Mouse (Mus musculus) heart, postnatal 14 days (tissue): Measurements from ENCODE around the gene Uri1. TPM values are rescaled to one million over a fixed set of nuclear protein-coding genes. Genes with fewer than 3 reads are reported as not detected.

Experiments used
- DNase-seq, 2 experiments: peaks; one replicate each; pipeline ENCODE4 v3.0.0; 2021 to 2022
- intact Hi-C: fragments of 180-260 bp; cut with DNase I; formaldehyde crosslinking; loops from one replicate; pipeline ENCODE4 v1.15.1; 2025
- total RNA-seq, 2 experiments: library from RNA; stranded (reverse); gene quantifications; 2 replicates each; pipeline ENCODE4 v1.2.3; 2021

Gene Uri1
- total RNA-seq, 2 experiments from 2014 or later: 18.9 to 31.4 TPM

DNA sequence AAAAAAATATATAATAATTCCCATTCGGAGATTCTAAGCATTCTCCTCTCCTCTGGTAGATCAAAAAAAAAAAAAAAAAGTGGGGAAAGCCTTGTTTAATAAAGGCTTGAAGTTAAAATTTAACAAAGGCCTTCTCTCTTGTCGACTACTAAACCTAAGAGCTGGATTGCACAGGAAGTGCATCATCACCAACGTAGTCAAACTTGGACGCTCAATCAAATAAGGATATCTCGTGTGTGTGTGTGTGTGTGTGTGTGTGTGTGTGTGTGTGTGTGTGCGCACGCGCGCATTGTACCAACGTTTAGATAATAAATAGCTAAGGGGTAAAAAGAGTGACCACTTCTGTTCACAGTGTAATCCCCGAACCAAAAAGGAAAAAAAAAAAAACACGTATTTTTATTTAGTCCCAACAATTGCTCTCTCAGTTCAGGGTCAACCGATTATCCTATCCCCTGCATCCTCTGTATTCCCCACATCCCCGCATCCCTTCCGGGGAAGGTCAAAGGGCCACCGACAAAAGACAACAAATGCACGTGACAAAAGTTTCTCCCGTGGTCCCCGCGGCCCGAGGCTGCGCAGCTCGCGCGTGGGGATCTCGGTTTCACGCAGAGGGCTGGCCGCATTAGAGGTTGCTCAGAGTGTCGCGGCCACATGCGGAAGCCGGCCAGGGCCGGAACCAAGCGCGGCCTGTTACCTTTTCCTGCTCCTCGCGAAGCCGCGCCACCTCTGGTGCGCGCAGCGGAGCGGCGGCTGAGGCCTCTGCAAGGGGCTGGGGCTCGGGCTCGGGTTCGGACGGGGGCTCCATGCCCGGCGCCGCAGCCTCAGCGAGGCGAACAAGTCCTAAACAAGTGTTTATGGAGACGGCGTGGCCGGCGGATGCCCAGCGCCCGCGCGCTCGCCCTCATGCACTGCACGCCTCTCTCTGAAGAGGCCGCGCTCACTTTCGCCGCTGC, 4.7 kb downstream of the Uri1 start:
- intact Hi-C loops: loop anchor here (5.0 kb wide), 1 partner anchor 89 kb away; the partner anchor contains the start of gene Ccne1
- DNase-seq: peak; percentile 69 to 72

DNA sequence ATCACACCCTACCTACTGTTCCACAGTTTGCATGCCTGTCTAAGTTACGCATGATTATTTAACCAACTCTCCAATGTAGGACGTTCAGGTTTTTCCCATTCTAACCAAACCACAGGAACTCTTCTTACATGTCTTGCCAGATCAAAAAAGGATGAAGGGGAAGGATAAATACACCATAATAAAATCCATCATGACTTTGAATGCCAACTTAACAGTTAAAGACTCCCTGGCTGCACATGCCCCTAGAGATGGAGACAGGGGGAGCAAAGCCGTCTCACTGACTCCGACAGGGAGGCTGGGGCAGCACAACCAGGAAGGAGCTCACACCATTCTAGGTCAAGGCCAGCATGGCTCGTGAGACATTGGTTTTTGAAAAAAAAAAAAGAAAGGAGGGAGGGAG, 8.0 kb downstream of the Uri1 start:
- intact Hi-C loops: loop anchor here (5.0 kb wide), 1 partner anchor 92 kb away; the partner anchor contains the start of gene Ccne1
- no peak for DNase-seq

DNA sequence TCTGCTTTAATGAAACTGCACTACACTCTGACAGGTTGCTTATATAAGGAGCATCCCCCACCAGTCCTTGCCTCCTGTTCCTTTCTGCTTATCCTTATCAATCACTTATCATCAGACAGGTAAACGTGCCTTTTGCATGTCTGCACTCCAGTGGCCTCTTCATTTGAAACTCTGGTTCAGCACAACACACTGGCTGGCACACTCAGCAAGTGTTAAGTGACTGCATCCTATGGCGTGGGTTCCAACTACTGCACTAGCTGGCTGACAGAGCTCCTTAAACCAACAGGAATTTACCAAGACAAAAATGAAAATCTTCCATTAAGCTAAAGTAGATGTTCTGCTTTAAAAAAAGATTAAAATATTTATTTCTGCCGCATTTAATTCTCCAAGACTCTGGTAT, 9.4 kb downstream of the Uri1 start:
- no peak for DNase-seq
- intact Hi-C loops: no loop called here

DNA sequence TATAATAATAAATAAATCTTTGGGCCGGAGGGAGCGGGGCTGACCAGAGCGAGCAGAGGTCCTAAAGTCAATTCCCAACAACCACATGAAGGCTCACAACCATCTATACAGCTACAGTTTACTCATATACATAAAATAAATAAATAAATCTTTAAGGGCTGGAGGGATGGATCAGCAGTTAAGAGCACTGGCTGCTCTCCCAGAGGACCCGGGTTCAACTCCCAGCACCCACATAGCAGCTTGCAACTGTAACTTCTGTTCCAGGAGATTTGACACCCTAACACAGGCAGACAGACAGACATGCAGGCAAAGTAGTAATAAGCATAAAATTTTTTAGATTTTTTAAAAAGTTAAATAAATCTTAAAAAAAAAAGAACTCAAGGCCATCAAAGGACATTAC, 10.5 kb downstream of the Uri1 start:
- intact Hi-C loops: no loop called here
- no peak for DNase-seq

DNA sequence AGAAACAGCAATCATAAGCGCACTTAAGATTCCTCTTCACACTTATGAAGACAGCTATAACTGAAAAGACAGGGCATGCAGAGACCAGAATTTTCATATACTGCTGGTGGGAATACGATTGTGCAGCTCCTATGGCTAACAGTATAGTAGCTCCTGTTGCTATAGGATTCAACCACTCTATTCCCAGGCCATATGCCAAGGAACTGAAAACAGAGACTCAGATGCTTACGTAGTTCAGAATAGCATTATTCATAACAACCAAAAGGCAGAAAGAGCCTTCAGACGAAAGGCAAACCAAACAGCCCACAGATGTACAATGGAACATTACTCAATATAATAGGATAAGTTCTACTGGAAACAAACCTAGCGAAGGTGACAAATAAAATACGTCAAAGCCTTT, 15.0 kb downstream of the Uri1 start:
- no peak for DNase-seq
- intact Hi-C loops: no loop called here

DNA sequence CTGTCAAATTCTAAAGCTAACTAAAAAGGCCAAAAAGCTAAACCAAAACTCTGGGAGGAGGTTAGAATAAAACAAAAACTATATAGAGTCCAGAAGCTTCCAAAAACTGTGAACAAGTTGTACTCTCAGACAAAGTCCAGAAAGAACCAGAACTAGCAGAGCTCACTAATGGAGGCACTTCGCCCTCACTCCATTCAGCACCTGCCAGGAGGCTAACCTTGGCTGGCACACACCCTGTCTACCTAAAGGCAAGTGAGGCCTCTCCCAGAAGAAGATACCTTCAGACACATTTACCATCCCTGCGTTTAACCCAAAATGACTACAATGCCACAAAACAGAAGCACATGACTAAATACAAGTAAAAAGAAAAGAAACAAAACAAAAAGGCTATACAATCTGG, 20.9 kb downstream of the Uri1 start:
- intact Hi-C loops: no loop called here
- no peak for DNase-seq

DNA sequence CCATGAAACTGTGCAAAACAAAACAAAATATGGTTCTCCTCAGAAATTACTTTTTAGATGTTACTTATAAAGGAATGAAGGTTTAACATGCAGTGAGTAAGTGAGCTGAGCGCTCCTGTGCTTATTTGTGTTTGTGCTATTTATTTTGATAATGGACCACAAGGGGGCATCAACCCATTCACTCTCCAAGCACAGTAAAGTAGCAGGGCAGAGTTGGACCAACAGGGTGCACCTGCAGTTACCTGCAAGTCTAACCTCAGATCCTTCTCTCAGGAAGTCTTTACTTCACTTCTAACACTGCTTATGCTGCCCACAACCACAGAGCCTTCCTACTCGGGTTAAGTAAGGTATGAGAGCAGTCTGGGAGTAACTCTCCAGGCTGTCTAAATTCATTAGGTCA, 23.7 kb downstream of the Uri1 start:
- DNase-seq: no peak
- intact Hi-C loops: no loop called here

DNA sequence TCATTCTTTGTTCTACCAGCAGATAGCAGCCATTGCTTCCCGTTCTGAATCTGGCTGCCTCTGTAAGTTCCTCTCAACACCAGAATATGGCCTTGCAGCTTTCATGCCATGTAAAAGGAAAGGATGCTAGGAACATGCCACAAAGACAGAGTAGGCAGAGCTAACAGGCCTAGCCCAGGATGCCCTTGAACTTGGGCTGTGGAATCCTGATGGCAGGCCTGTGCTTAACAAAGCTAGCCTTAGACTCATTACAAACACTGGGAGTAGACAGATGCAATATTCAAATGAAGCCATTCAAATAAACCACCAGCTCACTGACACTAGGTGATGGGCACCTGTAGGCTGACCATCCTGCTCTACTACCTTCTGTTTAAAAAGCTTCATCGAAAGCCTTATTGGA, 30.5 kb downstream of the Uri1 start:
- no peak for DNase-seq
- intact Hi-C loops: no loop called here

DNA sequence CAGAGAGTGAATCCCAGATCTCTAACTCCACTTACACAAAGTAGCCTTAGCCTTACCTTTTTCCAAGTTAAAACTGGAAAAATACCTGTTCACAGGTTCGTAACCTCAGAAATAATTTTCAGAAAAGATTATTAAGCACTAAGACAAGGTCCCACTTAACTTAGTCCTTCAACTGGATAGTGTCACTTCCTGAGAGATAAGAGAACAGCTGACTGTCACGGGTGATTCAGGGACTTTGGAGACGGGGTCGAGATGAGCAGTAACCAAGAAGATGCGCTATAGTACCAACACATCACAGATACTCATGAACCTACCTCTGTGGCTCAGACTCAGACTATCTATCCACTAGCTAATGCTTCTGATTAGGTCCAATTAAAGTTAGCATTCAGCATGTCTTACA, 38.5 kb downstream of the Uri1 start:
- intact Hi-C loops: no loop called here
- DNase-seq: no peak

DNA sequence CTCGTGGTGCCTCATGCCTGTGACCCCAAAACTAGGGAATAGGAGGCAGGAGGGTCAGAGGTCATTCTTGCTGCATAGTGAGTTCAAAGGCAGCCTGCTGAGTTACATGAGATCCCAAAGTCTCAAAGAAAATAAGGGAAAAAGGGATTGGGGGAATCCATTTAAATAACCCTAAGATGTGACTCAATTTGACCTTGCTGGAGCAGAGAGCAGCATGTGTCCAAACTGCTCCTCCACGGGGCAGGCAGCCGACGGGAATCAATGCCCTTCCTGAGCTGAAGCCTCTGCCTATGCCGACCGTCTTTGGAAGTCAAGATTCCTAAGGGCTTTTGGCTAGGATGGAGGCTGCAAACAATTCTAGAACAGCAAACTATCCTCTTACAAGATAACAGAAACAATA, 39.9 kb downstream of the Uri1 start:
- no peak for DNase-seq
- intact Hi-C loops: no loop called here

DNA sequence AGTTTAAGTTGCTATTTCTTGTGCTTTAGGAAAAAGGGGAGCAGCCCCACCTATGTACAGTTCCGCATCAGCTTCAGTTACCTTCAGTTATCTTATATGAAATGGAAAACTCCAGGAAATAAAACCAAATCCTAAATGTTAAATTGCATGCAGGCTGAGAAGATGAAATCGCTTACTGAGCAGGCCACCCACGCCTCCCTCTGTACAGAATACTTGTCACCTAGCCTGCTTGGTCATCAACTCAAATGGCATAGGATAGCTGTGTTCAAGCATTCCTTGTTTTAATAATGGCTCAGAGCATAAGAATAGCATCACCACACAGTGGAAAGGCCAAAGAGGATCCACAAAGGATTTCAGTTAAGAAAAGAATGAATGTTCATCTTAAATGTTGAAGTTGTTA, 43.6 kb downstream of the Uri1 start:
- DNase-seq: no peak
- intact Hi-C loops: no loop called here

DNA sequence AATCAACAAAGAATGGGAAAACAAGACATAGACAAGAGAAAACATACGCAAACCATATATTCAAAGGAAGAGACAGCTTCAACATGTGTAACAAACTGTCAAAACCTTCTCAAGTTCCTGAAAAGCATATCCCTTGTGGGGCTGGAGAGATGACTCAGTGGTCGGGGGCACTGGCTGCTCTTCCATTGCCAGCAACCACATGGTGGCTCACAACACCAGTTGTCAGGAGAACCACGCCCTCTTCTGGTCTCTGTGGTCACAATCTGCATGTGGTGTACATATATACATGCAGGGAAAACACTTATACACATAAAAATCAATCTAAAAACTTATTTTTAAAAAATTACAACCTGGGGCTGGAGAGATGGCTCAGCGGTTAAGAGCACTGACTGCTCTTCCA, 44.9 kb downstream of the Uri1 start:
- DNase-seq: no peak
- intact Hi-C loops: no loop called here

DNA sequence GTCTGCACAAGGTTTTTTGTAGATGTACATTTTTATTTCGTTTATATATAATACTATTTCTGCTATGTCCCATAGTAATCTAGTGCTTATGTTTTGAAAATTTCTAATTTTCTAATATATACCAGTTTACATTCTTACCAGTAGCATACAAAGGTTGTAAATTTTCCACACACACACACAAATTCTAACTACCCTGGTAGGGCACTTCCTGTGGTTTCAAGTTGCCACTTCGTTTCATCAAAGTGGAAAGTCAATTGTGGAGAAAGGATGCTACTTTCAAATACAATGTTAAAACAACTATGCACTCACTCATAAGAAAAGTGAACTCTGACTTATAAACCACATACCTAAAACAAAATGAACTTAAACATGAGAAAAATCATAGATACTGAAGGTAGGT, 45.7 kb downstream of the Uri1 start:
- DNase-seq: no peak
- intact Hi-C loops: no loop called here

DNA sequence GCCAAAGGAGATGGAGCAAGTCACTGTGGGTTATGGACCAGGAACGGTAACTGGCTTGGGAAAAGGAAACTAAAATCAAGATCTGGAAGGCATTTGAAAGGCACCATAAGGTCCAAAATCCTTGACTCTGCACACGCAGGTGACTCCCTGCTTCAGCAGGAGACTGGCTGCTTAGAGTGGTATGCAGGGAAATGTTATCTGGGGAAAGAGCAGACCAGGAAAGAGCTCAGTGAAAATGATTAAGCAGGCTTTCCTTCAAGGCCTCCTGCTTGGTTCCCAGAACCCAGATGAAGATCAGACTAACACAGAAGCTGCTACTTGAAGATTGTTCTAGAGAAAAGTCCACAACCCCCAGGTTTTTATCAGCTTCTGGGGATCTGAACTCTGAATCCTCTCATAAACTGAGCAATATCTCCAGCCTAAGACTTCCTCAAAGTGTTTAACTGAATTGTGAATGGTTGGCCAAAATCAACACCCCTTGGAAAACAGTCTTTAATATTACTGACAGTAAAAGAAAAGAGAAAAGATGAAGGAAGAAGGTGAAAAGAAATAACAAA, 50.3 kb downstream of the Uri1 start:
- no peak for DNase-seq
- intact Hi-C loops: no loop called here

DNA sequence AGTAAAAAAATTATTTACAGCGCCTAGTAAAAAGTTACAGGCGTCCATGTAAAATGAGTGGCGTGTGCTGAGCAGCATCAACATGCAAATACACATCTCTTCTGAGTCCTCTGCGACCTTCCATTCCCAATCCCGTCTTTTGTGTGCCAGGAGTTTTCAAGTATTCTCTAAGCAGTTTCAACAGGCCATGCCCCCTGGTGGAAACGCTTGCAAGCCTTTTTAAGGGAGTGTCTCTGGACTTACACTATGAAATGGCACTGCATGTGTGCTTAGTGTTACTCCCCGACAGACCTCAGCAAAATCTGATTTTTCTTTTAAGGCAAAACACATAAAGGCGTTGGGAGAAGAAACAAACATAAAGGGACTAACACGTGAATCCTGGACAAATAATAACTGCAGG, 50.8 kb downstream of the Uri1 start:
- intact Hi-C loops: no loop called here

DNA sequence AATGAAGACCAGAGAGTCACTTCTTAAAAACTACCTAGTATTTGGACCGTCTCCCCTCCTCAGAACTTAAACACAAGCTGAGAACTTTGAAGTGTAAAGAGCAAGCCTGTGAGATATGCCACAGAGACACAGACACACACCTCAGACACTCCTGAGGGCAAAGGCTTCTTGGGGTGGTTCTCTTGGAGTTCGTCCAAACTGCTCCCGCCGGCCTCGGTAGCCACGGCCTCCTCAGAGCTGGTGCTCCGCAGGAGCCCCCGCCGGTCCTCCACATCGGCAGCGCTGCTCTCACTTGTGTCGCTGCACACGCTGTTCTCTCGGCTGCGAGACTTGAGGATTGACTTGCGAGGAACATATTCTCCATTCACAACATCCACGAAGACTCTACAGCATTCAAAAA, 61.0 kb downstream of the Uri1 start:
- DNase-seq: no peak
- intact Hi-C loops: no loop called here

More for the DNA sequence above, 50.8 kb downstream of the Uri1 start:
- DNase-seq: no peak

DNA sequence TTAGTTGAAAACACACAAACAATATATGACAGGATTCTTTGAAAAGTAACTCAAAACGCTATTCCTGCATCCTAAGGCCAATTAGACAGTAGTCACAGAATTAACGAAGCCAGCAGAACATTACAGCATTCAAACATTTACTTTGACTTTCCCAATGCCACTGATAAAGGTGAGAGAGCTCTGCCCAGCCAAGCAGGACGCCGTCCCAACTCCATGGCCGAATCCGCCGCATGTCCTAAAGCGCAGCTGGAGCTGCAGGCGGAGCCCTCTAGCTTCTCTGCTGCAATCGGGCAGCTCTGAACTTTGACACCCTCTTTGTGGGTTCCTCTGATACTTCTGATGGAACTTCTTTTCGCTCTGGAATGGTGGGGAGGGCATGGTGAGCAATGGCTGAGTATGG, 62.1 kb downstream of the Uri1 start:
- intact Hi-C loops: no loop called here
- no peak for DNase-seq

DNA sequence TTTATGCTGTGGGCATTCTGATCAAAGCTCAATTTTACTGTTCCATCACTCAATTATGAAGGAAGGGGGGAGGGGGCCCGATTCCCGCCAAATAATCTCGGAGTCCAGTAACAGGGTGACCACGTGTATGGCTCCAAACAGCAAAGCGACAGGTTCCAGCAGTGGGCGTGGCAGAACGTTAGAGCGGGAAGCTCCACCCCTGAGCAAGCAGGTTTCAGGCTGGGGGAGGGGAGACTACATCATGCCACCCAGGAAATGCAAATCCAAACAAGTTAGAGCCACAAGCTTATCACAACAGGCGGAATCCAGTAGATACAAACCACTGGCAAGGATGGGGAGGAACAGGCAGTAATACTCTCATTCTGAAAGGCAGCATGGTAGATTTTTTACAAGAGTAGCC, 71.5 kb downstream of the Uri1 start:
- intact Hi-C loops: no loop called here
- no peak for DNase-seq

DNA sequence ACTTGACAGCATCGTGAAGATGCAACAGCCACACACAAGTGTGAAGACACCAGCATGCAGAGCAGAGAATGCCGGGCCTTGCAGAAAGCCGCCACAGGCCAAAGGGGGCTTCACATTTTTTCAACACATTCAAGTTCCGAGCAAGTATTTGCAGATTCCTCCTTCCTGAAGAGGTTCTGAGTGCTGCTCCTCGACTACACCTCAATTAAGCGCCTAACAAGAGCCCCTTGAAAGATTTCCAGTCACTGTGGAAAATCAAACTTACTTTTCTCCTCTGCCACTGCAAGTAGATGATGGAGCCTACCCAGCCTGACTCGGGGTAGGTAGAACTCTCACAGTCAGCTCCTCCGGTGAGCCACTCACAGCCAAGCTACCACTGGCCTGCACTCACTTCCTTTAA, 86.9 kb downstream of the Uri1 start:
- intact Hi-C loops: no loop called here

DNA sequence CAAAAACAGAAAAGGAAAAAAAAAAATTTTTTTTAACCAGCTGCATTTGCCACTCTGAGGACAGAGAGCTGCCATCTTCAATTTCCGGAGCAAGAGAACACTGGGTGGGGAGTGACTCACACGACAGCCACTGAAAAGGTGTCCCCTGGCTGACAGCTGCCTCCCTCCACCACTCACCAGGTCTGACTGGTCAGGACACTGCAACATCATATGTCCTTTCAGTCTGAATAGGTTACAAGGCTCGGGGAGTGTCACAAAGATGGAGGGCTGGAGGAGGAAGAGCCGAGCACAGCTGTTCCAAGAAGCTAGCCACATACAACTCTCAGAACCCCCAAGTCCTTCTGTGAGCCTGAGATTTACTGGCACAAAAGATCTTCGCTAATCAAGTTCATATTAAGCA, 87.6 kb downstream of the Uri1 start:
- intact Hi-C loops: loop anchor here (2.0 kb wide), 1 partner anchor 561 kb away; no protein-coding TSS in a partner anchor
- no peak for DNase-seq

More for the DNA sequence above, 86.9 kb downstream of the Uri1 start:
- DNase-seq: no peak

DNA sequence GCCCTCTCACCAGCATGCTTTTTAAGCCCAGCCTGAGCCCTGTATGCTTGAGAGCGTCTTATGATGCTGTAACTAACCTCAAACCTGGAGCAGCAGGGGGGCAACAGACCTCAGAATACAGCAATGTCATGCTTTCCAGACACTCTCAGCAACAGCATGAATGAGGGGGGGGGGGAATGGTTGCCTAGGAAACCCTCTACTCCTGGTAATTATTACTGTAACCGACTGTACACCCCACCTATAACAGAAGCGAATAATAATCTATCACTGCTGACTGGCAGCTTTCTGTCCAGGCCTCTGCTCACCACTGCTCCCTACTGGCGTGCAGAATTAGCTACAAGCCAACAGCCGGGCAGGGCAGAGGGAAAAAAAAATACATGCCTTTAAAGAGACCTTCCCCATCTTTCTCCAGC, 88.6 kb downstream of the Uri1 start:
- intact Hi-C loops: loop anchor here (2.0 kb wide), 1 partner anchor 560 kb away; no protein-coding TSS in a partner anchor
- DNase-seq: peak; percentile 43 to 55

DNA sequence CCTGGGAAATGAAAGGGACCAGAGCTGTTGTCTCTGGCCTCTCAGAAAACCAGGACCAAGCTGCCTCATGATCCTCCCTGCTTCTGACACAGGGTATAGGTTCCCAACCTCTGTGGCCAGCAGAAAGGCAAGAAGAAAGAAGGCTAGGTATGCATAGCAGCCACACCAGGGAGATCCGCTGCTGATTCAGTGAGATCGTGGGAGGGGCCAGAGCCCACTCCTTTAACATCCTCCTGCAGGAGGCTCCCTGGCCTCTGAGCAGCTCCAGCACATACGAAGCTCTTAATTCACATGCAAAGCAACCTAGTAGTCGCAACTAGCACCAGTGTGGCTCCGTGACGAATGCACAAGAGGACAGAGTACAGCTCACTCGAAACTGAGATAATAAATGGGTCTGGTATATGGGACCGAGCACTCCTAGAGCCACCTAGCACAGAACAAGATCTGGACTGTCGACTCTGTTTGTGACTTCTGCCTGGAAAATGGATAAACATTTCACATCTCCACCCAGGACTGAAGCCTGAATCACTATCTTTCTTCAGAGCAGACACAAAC, 89.5 kb downstream of the Uri1 start:
- intact Hi-C loops: loop anchor here (2.0 kb wide), 1 partner anchor 559 kb away; no protein-coding TSS in a partner anchor
- DNase-seq: no peak
